Mouse (Mus musculus) testis, adult 2 months (tissue): ENCODE data around the gene Uba5. TPM values are rescaled to one million over a fixed set of nuclear protein-coding genes. Genes with fewer than 3 reads are reported as not detected.

Source experiments
- H3K27ac ChIP-seq: fragments of 200-500 bp; 2 replicates; pipeline ENCODE4 v1.5.1; 2012; ENCODE audit warnings: low read depth, low read length; ENCODE audit not compliant: control insufficient read depth, insufficient read depth
- H3K27me3 ChIP-seq: fragments of 200-500 bp; 2 replicates; pipeline ENCODE4 v1.6.1; 2012; ENCODE audit warnings: mild to moderate bottlenecking, low read length, moderate library complexity; ENCODE audit not compliant: control insufficient read depth, insufficient read depth
- H3K36me3 ChIP-seq: fragments of 200-500 bp; 2 replicates; pipeline ENCODE4 v1.6.1; 2012; ENCODE audit warnings: mild to moderate bottlenecking, low read length; ENCODE audit not compliant: control insufficient read depth, insufficient read depth
- H3K4me1 ChIP-seq: fragments of 200-500 bp; 2 replicates; pipeline ENCODE4 v1.6.1; 2012; ENCODE audit warnings: low read length; ENCODE audit not compliant: control insufficient read depth, insufficient read depth
- H3K4me3 ChIP-seq: fragments of 200-500 bp; 2 replicates; pipeline ENCODE4 v1.5.1; 2012; ENCODE audit warnings: low read depth, mild to moderate bottlenecking, low read length, moderate library complexity, mixed read lengths; ENCODE audit not compliant: control insufficient read depth
- CTCF ChIP-seq: fragments of 200-500 bp; IDR thresholded peaks from 2 replicates; pipeline ENCODE4 v1.5.1; 2012; ENCODE audit warnings: low read depth, mild to moderate bottlenecking, inconsistent platforms, low read length, moderate library complexity; ENCODE audit not compliant: control insufficient read depth, insufficient read depth, insufficient replicate concordance
- POLR2A ChIP-seq: fragments of 200-500 bp; IDR thresholded peaks from 2 replicates; pipeline ENCODE4 v1.6.1; 2012; ENCODE audit warnings: low read depth, mild to moderate bottlenecking, inconsistent platforms, low read length, moderate library complexity; ENCODE audit not compliant: control insufficient read depth
- polyA plus RNA-seq: library from polyadenylated mRNA; depleted of rRNA; stranded (reverse); fragments of >200 nt; gene quantifications from 2 replicates; pipeline ENCODE4 v1.2.3, GENCODE M21; 2012; rRNA removed

Uba5 gene
- polyA plus RNA-seq, result 7.1 and 8.4 TPM in 2 replicates

DNA sequence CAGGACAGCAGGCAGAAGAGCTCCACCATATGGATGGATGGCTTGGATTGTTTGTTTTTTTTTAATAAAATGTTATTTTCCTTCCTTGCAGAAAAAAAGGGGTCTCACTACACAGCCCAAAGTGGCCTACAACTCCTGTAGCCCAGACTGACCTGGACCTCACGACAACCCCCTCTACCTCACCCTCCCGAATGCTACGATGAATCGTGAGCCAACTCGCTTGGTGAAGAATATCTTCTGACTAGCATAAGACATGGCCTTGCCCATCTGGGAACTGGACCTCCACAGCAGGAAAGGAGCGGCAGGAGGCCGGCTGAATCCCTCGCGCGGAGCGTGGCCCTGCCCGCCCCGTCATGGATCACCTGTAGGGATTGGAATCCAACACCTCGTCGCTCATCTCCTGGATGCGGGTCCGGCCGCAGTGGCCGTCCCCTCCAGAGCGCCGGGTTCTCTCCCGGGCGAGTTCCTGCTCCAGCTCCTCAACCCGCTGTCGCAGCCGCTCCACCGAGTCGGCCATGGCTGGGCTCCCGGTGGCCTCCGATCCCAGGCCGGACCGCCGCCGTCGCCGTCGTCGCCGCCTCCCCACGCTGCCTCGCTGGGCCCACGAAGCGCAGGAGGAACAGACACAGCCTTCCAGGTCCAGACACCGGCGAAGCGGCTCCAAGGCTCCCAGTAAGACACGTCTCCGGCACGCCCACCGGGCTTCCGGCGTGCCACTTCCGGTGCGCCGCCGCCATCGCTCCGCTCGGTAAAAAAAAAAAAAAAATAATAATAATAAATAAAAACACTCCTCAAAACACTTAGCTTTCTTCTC, at the start of gene Uba5:
Gene Uba5, minus strand, starts transcription at position 705 of the 814 bp plus-strand sequence.
- H3K36me3 ChIP-seq, result no peaks in the 10 kb centered on the region
- H3K27ac ChIP-seq, result peak within 1 kb of the TSS; percentile 81
- H3K4me1 ChIP-seq, result peaks cover 5% of the 10 kb centered on the region
- no peaks in the 10 kb centered on the region for H3K27me3 ChIP-seq
- TF ChIP-seq POLR2A, result peak; percentile 58; the same call in 1 of the 2 replicates
- no peak for TF ChIP-seq CTCF
- H3K4me3 ChIP-seq, result peak within 1 kb of the TSS; percentile 93

DNA sequence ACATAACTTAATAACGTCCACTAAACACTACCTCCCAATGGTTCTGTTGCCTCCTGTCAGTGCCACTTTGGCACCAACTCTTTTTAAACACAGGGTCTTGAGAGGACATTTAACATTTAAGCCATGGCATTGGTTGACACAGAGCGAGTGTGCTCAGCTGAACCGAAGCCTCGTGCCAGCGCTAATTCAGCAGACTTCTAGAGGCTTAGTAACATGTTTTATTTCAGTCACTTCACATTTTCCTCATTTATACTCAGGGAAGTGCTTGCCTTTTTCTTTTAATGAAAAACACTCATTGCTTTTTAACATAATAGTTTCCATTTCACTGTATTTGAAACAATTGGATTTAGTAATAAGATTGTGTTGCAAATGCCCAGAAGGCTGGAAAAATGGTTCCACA, 46.2 kb upstream of the Uba5 start:
- no peaks in the 10 kb centered on the region for H3K36me3 ChIP-seq
- no peak overlapping the region for H3K27ac ChIP-seq
- H3K4me3 ChIP-seq, result no peak overlapping the region
- H3K27me3 ChIP-seq, result no peaks in the 10 kb centered on the region
- no peaks in the 10 kb centered on the region for H3K4me1 ChIP-seq
- TF ChIP-seq CTCF (no peak), POLR2A (no peak)

DNA sequence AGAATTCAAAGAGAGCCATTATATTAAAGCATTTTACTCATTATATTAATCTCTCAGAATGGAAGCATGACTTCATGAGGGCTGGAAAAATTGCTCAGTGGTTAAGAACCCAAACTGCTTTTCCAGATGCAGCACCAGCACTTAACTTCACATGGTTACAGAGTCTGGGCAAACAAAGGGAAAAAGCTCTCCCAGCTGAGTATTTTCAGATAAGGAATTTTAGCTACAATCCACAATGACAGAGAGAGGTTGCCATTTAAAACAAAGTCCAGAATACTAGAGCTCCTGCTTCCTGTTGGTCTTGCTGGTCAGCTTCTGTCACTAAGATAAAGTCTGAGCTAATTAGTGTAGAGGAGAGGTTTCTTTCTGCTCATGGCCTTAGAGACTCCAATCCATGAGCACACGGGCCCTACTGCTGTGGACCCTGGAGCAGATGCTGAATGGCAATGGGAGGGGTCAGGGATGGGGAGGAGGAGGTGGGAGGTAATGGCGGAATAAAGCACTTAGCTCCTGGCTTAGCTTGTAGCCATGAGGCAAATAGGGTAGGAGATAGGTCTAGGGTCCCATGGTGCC, 45.7 kb upstream of the Uba5 start:
- Histone ChIP-seq H3K36me3 (no peaks in the 10 kb centered on the region), H3K27me3 (no peaks in the 10 kb centered on the region), H3K4me1 (no peaks in the 10 kb centered on the region), H3K27ac (no peak overlapping the region), H3K4me3 (no peak overlapping the region)
- TF ChIP-seq CTCF, result no peak

DNA sequence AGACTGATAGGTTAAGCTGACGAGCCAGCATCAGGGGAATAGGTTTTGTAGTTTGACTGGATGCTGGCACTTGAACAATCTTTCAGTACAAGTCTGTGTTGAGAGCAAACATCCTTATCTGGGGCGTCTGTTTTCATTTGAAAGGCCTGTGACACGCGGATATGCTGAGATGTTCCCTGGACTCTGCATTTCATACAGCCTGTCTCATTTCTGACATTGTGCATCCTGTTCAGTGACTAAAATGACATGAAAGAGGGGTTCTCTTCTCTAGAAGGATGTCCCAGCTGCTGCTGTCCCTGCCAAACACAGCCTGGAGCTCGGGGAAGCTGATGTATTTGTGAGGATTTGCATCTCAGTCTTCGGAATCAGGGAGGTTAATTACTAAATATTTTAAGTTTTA, 44.5 kb upstream of the Uba5 start:
- no peak overlapping the region for H3K4me3 ChIP-seq
- H3K27me3 ChIP-seq, result no peaks in the 10 kb centered on the region
- no peak overlapping the region for H3K27ac ChIP-seq
- H3K36me3 ChIP-seq, result no peaks in the 10 kb centered on the region
- no peak for TF ChIP-seq POLR2A
- no peak for TF ChIP-seq CTCF
- no peaks in the 10 kb centered on the region for H3K4me1 ChIP-seq

DNA sequence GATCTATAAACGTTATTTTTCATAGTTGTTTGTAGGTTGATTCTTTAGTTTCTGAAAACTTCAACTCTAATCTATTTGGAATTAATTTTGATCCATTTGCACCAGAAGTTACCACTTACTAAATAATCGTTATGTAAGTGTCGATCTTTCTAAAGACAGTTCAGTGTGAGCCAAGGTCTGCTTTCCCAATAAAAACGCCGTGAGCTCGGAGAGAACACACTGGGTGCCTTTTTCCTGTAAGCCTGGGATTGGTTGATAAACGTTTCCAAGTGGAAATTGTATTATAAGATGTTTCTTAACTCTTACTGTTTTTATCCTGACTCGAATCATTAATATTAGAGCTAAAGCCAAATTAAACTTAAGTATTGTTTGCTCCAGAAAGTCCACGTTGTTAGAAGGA, 44.0 kb upstream of the Uba5 start:
- no peaks in the 10 kb centered on the region for H3K4me1 ChIP-seq
- no peak overlapping the region for H3K4me3 ChIP-seq
- no peaks in the 10 kb centered on the region for H3K36me3 ChIP-seq
- no peak for TF ChIP-seq CTCF
- no peak for TF ChIP-seq POLR2A
- H3K27me3 ChIP-seq, result no peaks in the 10 kb centered on the region
- H3K27ac ChIP-seq, result no peak overlapping the region

DNA sequence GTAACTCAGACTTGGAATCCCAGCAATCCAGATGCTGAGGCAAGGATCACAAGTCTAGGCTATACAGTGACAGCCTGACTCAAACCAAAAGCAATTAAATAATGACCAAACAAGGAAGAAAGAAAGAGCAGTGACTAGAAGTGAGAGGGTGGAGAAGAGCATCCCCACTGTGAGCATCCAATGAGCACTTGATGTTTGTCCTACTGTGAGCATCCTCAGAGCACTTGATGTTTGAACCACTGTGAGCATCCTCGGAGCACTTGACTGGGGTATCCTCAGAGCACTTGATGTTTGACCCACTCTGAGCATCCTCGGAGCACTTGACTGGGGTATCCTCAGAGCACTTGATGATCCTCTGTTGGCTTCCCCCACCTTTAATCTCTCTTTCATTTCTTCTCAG, 42.1 kb upstream of the Uba5 start:
- Histone ChIP-seq H3K36me3 (no peaks in the 10 kb centered on the region), H3K27ac (no peak overlapping the region), H3K4me3 (no peak overlapping the region), H3K27me3 (no peaks in the 10 kb centered on the region), H3K4me1 (no peaks in the 10 kb centered on the region)
- TF ChIP-seq POLR2A (no peak), CTCF (no peak)

DNA sequence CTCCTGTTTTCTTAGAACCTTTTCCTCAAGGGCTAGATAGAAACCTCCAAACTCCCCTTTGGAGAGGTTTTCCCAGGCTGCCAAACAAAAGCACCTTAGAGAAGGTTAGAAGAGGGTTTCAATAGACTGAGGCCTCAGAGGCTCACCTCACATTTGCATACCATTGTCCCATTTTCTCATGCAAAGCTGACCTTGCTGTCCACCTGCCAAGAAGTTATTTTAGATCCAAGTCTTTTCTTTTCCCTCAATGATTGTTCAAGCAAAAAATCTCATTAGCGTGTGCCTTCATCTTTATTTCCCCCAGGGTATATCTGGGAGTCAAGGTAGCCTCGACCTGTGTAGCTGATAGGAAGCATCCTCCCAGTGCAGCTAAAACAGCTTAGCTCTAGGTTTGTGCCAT, 40.0 kb upstream of the Uba5 start:
- Histone ChIP-seq H3K27ac (no peak overlapping the region), H3K36me3 (no peaks in the 10 kb centered on the region), H3K27me3 (no peaks in the 10 kb centered on the region), H3K4me1 (no peaks in the 10 kb centered on the region; the same call in 1 of the 2 replicates), H3K4me3 (no peak overlapping the region)
- no peak for TF ChIP-seq CTCF
- no peak for TF ChIP-seq POLR2A

DNA sequence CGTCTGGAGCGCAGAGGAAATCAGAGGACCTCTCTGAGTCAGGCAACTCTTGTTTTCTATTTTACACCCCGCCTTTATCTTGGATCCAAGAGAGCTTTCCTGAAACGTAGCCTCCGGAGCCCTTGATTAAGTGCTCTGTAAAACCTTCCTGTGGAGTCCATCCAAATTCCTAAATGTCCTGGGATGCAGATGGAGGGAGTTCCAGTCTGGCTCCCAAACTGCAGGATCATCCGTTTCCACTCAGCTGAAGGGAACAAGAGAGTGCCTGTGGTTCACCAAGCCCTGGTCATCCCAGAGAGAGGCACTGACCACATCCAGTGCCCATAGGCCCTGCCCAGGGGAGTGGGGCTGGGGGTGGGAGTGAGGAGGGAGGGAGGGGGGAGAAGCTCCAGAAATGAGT, 39.4 kb upstream of the Uba5 start:
- no peaks in the 10 kb centered on the region for H3K27me3 ChIP-seq
- no peak overlapping the region for H3K27ac ChIP-seq
- TF ChIP-seq POLR2A (no peak), CTCF (no peak)
- no peaks in the 10 kb centered on the region for H3K36me3 ChIP-seq
- H3K4me1 ChIP-seq, result no peaks in the 10 kb centered on the region; the same call in 1 of the 2 replicates
- H3K4me3 ChIP-seq, result no peak overlapping the region
